Mouse (Mus musculus): ENCODE data around the gene Kcnc2. TPM values are rescaled to one million over a fixed set of nuclear protein-coding genes. Genes with fewer than 3 reads are reported as not detected.

Gene Kcnc2
- total and polyA plus RNA-seq, 2 experiments from 2014 or later: 6.1 to 17.9 TPM

DNA sequence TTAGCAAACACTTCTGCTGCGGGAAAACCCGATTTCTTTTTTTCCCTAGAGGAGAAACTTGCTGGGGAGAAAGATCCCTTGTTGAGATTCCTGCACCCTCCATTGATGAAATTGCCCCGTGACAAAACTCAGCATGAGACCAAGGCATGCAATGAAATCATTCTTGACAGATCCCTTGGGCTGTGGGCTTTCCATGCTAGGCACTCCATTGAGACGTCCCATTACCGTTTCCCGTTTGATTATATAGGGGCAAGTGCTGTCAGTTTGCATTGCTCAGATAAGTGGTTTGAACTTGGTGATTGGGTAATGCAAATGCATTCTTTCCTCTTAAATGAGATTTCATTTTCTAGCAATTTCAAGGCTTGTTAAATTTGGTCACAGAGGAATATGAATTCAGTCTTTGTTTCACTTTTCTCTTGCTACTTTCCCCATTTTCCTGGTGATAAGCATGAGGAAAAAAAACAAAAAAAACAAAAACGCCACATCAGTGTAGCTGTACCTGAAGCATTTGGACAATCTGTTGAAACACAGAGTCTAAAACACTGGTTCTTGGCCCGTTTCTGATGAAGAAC lies 123.6 kb downstream of the Kcnc2 start:
- H3K9ac ChIP-seq: no peak overlapping the region
- 64% methylated on average over 8 of the region's 8 CpGs for WGBS
- DNase-seq: no peak
- H3K4me3 ChIP-seq (ENCODE audit: low read depth, low read length): no peak overlapping the region
- H3K27ac ChIP-seq (ENCODE audit: low read depth, low read length): no peak overlapping the region
- H3K36me3 ChIP-seq (ENCODE audit: insufficient read depth): no peaks in the 10 kb centered on the region
- no peak for TF ChIP-seq CTCF (IDR thresholded peaks at IDR 0.05; ENCODE audit: low read depth)
- no peak overlapping the region for H3K4me2 ChIP-seq (ENCODE audit: low read depth)
- no peaks in the 10 kb centered on the region for H3K27me3 ChIP-seq (ENCODE audit: insufficient read depth, low read length)
- H3K4me1 ChIP-seq (ENCODE audit: insufficient read depth): no peaks in the 10 kb centered on the region
- no peaks in the 10 kb centered on the region for H3K9me3 ChIP-seq (ENCODE audit: low read length)
- no peak for ATAC-seq

DNA sequence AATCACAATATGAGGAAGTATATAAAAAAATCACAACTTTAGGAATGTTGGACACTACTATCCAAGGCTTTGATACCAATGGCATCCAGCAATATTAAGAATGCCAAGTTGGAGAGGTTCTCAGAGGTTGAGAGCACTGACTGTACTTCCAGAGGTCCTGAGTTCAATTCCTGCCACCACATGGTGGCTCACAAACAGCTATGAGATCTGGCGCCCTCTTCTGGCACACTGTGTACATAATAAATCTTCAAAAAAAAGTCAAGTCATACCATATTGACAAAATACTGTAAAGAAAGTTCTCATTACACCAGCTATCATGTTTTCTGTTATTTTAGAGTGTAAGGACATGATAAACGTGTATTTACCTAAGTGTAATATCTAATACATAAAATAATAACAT lies 126.3 kb downstream of the Kcnc2 start:
- no peaks in the 10 kb centered on the region for H3K36me3 ChIP-seq (ENCODE audit: insufficient read depth)
- H3K4me2 ChIP-seq (ENCODE audit: low read depth): no peak overlapping the region
- 50% methylated on average over 2 of the region's 2 CpGs for WGBS
- no peak overlapping the region for H3K27ac ChIP-seq (ENCODE audit: low read depth, low read length)
- no peak overlapping the region for H3K9ac ChIP-seq
- H3K9me3 ChIP-seq (ENCODE audit: low read length): no peaks in the 10 kb centered on the region
- ATAC-seq (no peak), DNase-seq (no peak)
- H3K4me1 ChIP-seq (ENCODE audit: insufficient read depth): no peaks in the 10 kb centered on the region
- no peaks in the 10 kb centered on the region for H3K27me3 ChIP-seq (ENCODE audit: insufficient read depth, low read length)
- TF ChIP-seq CTCF (IDR thresholded peaks at IDR 0.05; ENCODE audit: low read depth): no peak
- H3K4me3 ChIP-seq (ENCODE audit: low read depth, low read length): no peak overlapping the region

DNA sequence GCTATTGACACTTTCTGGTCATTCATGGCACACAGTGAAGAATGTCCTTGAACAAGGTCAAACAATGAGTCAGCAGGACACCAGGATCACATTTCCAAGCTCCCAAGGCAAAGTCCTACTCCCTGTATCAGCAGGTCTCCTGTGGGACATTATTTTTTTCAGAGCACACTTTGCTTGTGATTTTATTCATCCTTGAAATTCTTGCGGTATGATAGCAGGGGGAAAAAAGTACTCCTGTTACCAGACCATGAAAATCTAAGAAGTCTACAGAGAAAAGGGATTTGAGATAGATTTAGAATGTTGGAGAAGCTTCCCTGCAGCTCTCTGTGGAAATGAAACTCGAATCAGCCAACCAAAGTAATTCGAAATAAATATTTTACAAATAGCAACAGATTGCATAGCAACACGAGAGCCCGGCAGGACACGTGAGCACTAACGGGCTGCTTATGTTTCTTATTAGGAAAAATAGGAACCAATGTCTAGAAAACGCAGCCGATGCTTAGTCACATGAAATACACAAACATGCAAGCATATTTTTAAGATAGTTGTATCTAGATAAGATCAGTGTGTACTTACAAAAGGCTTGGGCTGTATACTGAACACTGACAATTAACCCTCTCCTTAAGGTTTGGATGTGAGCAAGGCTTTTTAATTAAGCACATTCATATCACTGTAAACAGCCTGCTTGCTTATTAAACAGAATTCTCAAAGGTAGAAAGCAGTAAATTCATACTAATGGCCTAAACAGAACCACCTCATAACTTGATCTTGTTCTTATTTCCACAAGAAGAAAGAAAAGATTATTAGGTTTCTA lies 129.9 kb downstream of the Kcnc2 start:
- Histone ChIP-seq H3K27me3 (ENCODE audit: insufficient read depth, low read length) (no peaks in the 10 kb centered on the region), H3K27ac (ENCODE audit: low read depth, low read length) (no peak overlapping the region), H3K9me3 (ENCODE audit: low read length) (no peaks in the 10 kb centered on the region), H3K4me1 (ENCODE audit: insufficient read depth) (no peaks in the 10 kb centered on the region), H3K4me2 (ENCODE audit: low read depth) (no peak overlapping the region), H3K9ac (no peak overlapping the region), H3K4me3 (ENCODE audit: low read depth, low read length) (no peak overlapping the region), H3K36me3 (ENCODE audit: insufficient read depth) (no peaks in the 10 kb centered on the region)
- ATAC-seq: no peak
- DNase-seq: no peak
- no peak for TF ChIP-seq CTCF (IDR thresholded peaks at IDR 0.05; ENCODE audit: low read depth)
- 35% methylated on average over 9 of the region's 9 CpGs for WGBS

DNA sequence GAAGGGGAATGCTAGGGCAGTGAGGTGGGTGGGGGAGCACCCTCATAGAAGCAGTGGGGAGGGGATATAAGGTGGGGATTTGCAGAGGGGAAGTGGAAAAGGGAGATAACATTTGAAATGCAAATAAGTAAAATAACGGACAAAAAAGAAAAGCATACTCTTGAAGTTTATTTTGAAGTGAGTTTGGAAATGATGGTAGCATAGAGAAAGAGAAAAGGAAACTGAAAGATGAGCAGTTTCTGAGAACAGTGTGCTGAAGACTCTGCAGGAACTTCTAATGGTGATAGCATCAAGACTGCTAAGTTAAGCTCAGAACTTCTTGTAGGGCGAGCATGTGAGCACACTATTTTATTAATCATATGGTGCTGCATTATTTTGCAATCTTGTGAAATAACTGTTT lies 138.6 kb downstream of the Kcnc2 start:
- TF ChIP-seq CTCF (IDR thresholded peaks at IDR 0.05; ENCODE audit: low read depth): no peak
- H3K4me3 ChIP-seq (ENCODE audit: low read depth, low read length): no peak overlapping the region
- DNase-seq (no peak), ATAC-seq (no peak)
- no peak overlapping the region for H3K9ac ChIP-seq
- H3K9me3 ChIP-seq (ENCODE audit: low read length): no peaks in the 10 kb centered on the region
- 77% methylated on average over 2 of the region's 2 CpGs for WGBS
- no peaks in the 10 kb centered on the region for H3K36me3 ChIP-seq (ENCODE audit: insufficient read depth)
- H3K4me1 ChIP-seq (ENCODE audit: insufficient read depth): no peaks in the 10 kb centered on the region
- H3K4me2 ChIP-seq (ENCODE audit: low read depth): no peak overlapping the region
- no peak overlapping the region for H3K27ac ChIP-seq (ENCODE audit: low read depth, low read length)
- no peaks in the 10 kb centered on the region for H3K27me3 ChIP-seq (ENCODE audit: insufficient read depth, low read length)

DNA sequence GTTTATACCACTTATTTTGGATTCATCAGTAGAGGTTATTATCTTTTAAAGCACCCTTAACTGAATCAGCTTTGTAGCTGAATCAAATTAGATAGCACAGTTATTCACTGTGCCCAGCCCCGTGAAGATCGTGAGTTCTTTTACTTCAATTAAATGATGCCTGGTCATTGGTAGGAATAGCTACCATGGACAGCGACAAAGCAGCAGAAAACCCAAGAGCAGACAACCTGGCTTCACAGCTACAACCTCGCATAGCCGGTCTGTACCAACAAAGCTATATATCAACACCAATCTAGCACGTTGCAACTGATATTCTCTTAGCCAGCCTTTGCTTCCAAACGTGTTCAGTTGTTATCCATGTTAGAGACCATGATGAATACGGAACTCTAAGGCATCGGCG lies 152.4 kb downstream of the Kcnc2 start:
- no peaks in the 10 kb centered on the region for H3K9me3 ChIP-seq (ENCODE audit: low read length)
- no peaks in the 10 kb centered on the region for H3K4me1 ChIP-seq (ENCODE audit: insufficient read depth)
- no peak for TF ChIP-seq CTCF (IDR thresholded peaks at IDR 0.05; ENCODE audit: low read depth)
- no peak overlapping the region for H3K4me3 ChIP-seq (ENCODE audit: low read depth, low read length)
- no peak overlapping the region for H3K27ac ChIP-seq (ENCODE audit: low read depth, low read length)
- WGBS: 58% methylated on average over 10 of the region's 10 CpGs
- no peak overlapping the region for H3K4me2 ChIP-seq (ENCODE audit: low read depth)
- DNase-seq: no peak
- H3K9ac ChIP-seq: no peak overlapping the region
- no peak for ATAC-seq
- H3K36me3 ChIP-seq (ENCODE audit: insufficient read depth): no peaks in the 10 kb centered on the region
- H3K27me3 ChIP-seq (ENCODE audit: insufficient read depth, low read length): no peaks in the 10 kb centered on the region

DNA sequence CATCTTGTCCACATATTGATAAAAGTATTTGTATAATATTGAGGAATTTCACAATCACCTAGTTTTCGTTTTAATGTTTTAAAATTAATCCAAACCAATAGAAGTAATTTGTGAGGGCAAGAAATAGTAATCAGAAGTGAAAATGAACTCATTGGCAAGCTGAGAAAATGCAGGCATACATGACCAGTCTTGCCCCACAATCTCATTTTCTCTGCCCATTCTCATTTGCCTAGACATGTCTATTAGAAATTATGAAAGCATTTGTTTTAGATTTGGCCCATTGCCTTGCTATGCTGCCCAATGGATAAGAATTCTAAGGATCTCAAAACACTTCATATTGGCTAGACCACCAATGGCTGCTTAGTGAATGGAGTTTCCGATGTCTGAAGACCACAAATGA lies 166.0 kb downstream of the Kcnc2 start:
- H3K9me3 ChIP-seq (ENCODE audit: low read length): no peaks in the 10 kb centered on the region
- no peak overlapping the region for H3K4me3 ChIP-seq (ENCODE audit: low read depth, low read length)
- 86% methylated on average over 2 of the region's 2 CpGs for WGBS
- no peak overlapping the region for H3K9ac ChIP-seq
- H3K4me2 ChIP-seq (ENCODE audit: low read depth): no peak overlapping the region
- no peaks in the 10 kb centered on the region for H3K4me1 ChIP-seq (ENCODE audit: insufficient read depth)
- TF ChIP-seq CTCF (IDR thresholded peaks at IDR 0.05; ENCODE audit: low read depth): no peak
- no peaks in the 10 kb centered on the region for H3K27me3 ChIP-seq (ENCODE audit: insufficient read depth, low read length)
- DNase-seq: no peak
- no peak for ATAC-seq
- no peak overlapping the region for H3K27ac ChIP-seq (ENCODE audit: low read depth, low read length)
- no peaks in the 10 kb centered on the region for H3K36me3 ChIP-seq (ENCODE audit: insufficient read depth)

DNA sequence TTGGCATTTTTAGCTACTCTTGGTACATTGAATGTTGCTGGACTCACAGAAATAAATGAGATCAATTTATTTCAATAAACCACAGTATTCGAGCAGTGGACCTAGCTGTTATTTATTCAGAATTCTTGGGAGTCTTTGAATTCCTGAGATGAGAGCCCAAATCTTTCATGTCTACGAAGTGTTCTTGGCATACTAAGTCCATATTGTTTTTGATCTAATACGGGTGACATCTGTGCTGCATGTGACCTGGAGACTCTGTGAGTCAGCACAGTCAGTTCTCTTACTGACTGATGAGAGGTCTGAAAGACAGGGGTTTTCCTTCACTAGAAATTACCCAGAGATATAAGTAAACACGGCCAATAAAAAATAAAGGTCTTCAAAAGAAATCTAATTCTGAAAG lies 173.7 kb downstream of the Kcnc2 start:
- TF ChIP-seq CTCF (IDR thresholded peaks at IDR 0.05; ENCODE audit: low read depth): no peak
- no peak for ATAC-seq
- Histone ChIP-seq H3K9ac (no peak overlapping the region), H3K4me3 (ENCODE audit: low read depth, low read length) (no peak overlapping the region), H3K4me1 (ENCODE audit: insufficient read depth) (no peaks in the 10 kb centered on the region), H3K4me2 (ENCODE audit: low read depth) (no peak overlapping the region), H3K27me3 (ENCODE audit: insufficient read depth, low read length) (no peaks in the 10 kb centered on the region), H3K9me3 (ENCODE audit: low read length) (no peaks in the 10 kb centered on the region), H3K27ac (ENCODE audit: low read depth, low read length) (no peak overlapping the region), H3K36me3 (ENCODE audit: insufficient read depth) (no peaks in the 10 kb centered on the region)
- DNase-seq: no peak
- 61% methylated on average over 4 of the region's 4 CpGs for WGBS
